Mouse (Mus musculus): ENCODE results near the gene Tmem182. TPM values are rescaled to one million over a fixed set of nuclear protein-coding genes. Genes with fewer than 3 reads are reported as not detected.

Gene Tmem182
- 0.32 and 0.69 TPM in 2 replicates for polyA plus RNA-seq (2015; fragmentation: Nextera tagmentation; extraction: Ambion mirVana)

DNA sequence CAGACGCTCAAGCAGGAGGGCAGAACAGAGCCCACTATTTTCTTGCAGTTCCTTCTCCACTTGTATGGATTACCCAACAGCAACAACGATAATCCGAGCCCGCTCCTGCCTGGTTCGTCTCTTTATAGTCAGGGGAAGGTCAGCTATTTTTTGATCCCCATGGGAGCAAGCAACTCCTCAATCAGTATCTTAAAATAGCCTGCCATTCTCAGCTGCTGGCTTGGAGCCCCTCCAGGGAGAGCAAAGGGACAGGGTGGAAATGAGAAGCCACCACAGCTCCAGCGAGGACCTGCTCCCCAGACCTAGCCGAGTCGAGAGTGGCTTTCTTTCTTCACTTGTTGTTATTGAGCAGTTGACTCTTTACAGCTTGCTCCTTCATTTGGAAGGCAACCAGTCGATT lies at the start of gene Tmem182:
Gene Tmem182 (plus strand): TSS at position 251 of the 400 bp plus-strand sequence.
- Histone ChIP-seq H3K36me3 (no peaks in the 10 kb centered on the region), H3K27me3 (replicated peaks) (no peaks in the 10 kb centered on the region), H3K4me1 (no peaks in the 10 kb centered on the region), H3K4me2 (no peak within 1 kb of the TSS), H3K9me3 (replicated peaks) (no peaks in the 10 kb centered on the region), H3K27ac (replicated peaks) (no peak within 1 kb of the TSS), H3K9ac (replicated peaks) (no peak within 1 kb of the TSS), H3K4me3 (replicated peaks) (no peak within 1 kb of the TSS)
- no peak for ATAC-seq (ENCODE audit: low FRiP score)
- 82% methylated on average over 9 of the region's 9 CpGs for WGBS

DNA sequence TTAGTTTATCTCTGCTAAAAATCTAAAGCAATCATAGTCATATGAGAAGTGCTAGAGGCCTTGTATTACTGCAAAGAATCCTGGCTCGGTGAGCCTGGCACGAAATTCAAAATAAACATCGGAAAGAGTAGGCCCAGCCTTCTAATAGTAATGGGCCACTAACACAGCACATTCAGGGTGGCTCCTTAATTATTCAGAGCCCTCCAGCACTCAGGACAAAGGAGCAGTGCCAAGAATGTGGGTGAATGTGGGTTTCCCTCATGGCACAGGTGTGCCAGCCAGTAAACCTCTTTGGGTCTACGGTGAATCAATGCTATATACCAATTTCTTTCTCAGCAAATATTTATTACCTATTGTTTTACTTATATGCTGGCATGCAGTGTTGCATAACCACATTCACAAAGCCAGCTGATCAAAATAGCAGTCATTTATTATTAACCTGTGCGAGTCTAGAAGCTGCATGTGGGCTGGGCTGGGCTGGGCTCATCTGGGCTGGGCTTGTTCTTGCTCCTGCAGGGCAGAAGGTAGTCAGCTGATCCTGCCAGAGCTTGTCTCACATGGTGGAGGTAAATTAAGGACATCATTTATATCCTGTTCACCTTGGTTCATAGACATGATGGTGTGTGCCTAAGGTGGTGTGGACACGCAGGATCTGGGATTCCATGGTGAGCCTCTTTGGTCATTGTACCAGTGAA lies 45.5 kb upstream of the Tmem182 start:
- Histone ChIP-seq H3K36me3 (no peaks in the 10 kb centered on the region), H3K9ac (replicated peaks) (no peak overlapping the region), H3K4me3 (replicated peaks) (no peak overlapping the region), H3K27me3 (replicated peaks) (no peaks in the 10 kb centered on the region), H3K9me3 (replicated peaks) (no peaks in the 10 kb centered on the region), H3K4me2 (no peak overlapping the region), H3K4me1 (0 out of 2 replicates have a peak, but pooled peaks cover 11% of the 10 kb centered on the region), H3K27ac (replicated peaks) (no peak overlapping the region)
- 89% methylated on average over 6 of the region's 6 CpGs for WGBS
- ATAC-seq (ENCODE audit: low FRiP score), result no peak

DNA sequence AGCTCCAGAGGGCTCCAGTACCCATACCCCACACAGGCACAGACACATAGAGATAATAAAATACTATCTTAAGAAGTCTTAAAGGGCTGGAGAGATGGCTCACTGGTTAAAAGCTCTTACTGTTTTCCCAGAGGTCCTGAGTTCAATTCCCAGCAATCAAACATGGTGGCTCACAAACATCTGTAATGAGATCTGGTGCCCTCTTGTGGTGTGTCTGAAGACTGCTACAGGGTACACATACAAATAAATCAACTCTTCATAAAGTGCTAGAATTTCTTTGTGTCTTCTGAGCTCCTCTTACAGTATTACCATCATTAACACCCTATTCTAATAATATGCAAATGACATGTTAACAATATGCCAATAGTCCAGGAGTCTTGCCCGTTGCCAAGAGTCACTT lies 41.4 kb upstream of the Tmem182 start:
- no peaks in the 10 kb centered on the region for H3K36me3 ChIP-seq
- ATAC-seq (ENCODE audit: low FRiP score), result no peak
- H3K4me2 ChIP-seq, result no peak overlapping the region
- H3K4me1 ChIP-seq, result 0 out of 2 replicates have a peak, but pooled peaks cover 6% of the 10 kb centered on the region
- no peak overlapping the region for H3K4me3 ChIP-seq (replicated peaks)
- no peaks in the 10 kb centered on the region for H3K27me3 ChIP-seq (replicated peaks)
- WGBS, result 62% methylated on average over 1 of the region's 1 CpGs
- no peak overlapping the region for H3K27ac ChIP-seq (replicated peaks)
- H3K9me3 ChIP-seq (replicated peaks), result no peaks in the 10 kb centered on the region
- H3K9ac ChIP-seq (replicated peaks), result no peak overlapping the region

GRCm38 (mm10) chr1:40764701-40765275 lies 40.6 kb upstream of the Tmem182 start:
- H3K36me3 ChIP-seq, result no peaks in the 10 kb centered on the region
- no peak for ATAC-seq (ENCODE audit: low FRiP score)
- 36% methylated on average over 15 of the region's 15 CpGs for WGBS
- H3K27ac ChIP-seq (replicated peaks), result no peak overlapping the region
- H3K4me2 ChIP-seq, result no peak overlapping the region
- 0 out of 2 replicates have a peak, but pooled peaks cover 6% of the 10 kb centered on the region for H3K4me1 ChIP-seq
- H3K9ac ChIP-seq (replicated peaks), result no peak overlapping the region
- no peak overlapping the region for H3K4me3 ChIP-seq (replicated peaks)
- H3K27me3 ChIP-seq (replicated peaks), result no peaks in the 10 kb centered on the region
- H3K9me3 ChIP-seq (replicated peaks), result no peaks in the 10 kb centered on the region

DNA sequence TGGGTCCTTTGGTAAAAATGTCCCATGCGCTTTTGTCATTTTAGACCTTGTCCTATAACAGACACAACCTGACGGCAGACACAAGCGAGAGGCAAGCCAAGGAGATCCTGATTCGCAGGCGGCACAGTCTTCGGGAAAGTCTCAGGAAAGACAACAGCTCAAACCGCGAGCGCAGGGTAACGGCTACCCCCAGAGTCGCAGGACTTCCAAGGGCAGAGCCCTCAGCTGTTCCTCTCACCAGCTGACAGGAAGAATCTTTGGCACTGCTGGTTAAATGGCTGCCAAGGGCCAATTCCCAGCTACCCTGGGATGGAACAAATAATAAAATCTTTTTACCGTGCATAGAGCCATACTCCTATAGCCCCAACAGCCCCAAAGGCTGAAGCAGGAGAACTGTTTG lies 39.9 kb upstream of the Tmem182 start:
- no peak for ATAC-seq (ENCODE audit: low FRiP score)
- WGBS, result 71% methylated on average over 12 of the region's 12 CpGs
- H3K9me3 ChIP-seq (replicated peaks), result no peaks in the 10 kb centered on the region
- no peak overlapping the region for H3K9ac ChIP-seq (replicated peaks)
- H3K27me3 ChIP-seq (replicated peaks), result no peaks in the 10 kb centered on the region
- no peak overlapping the region for H3K4me2 ChIP-seq
- 0 out of 2 replicates have a peak, but pooled peaks cover 6% of the 10 kb centered on the region for H3K4me1 ChIP-seq
- H3K27ac ChIP-seq (replicated peaks), result no peak overlapping the region
- no peak overlapping the region for H3K4me3 ChIP-seq (replicated peaks)
- H3K36me3 ChIP-seq, result no peaks in the 10 kb centered on the region

DNA sequence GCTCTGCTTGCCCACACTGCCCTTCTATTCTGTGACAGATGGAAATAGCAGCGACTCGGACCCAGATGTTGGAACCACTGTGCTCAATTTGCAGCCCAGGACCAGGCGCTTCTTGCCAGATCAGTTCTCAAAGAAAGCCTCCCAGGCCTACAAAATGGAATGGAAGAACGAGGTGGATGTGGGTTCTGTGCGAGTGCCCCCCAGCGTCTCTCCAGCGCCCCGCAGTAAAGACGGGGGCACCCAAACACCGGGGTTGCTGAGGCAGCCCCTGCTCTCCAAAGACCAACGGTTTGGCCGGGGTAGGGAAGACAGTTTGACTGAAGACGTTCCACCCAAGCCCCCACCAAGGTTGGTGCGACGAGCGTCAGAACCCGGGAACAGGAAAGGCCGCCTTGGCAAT lies 37.8 kb upstream of the Tmem182 start:
- H3K27me3 ChIP-seq (replicated peaks), result no peaks in the 10 kb centered on the region
- 0 out of 2 replicates have a peak, but pooled peaks cover 6% of the 10 kb centered on the region for H3K4me1 ChIP-seq
- no peaks in the 10 kb centered on the region for H3K9me3 ChIP-seq (replicated peaks)
- H3K9ac ChIP-seq (replicated peaks), result no peak overlapping the region
- 88% methylated on average over 18 of the region's 18 CpGs for WGBS
- H3K4me3 ChIP-seq (replicated peaks), result no peak overlapping the region
- no peak overlapping the region for H3K27ac ChIP-seq (replicated peaks)
- no peaks in the 10 kb centered on the region for H3K36me3 ChIP-seq
- H3K4me2 ChIP-seq, result no peak overlapping the region
- no peak for ATAC-seq (ENCODE audit: low FRiP score)

DNA sequence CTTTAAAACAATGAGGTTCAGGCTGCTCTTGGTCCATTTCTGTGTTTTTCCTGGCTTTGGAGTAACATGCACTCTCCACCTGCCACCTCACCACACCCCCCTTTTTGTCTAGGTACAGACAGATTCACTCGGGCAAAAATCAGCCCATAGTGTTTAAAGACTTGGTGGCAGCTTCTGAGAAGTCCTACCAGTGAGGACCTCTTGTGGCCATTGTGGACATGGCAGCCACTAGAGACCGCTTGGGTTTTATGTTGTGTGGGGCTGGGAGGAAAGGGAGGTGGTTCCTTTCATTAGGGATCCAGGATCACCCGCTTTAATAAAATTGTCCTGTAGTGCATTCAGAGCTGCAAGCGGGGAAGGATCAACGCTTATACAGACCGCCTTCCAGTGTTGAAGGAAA lies 36.8 kb upstream of the Tmem182 start:
- no peak for ATAC-seq (ENCODE audit: low FRiP score)
- H3K36me3 ChIP-seq, result peaks cover 7% of the 10 kb centered on the region
- no peak overlapping the region for H3K4me2 ChIP-seq
- 28% methylated on average over 6 of the region's 6 CpGs for WGBS
- H3K4me3 ChIP-seq (replicated peaks), result no peak overlapping the region
- no peaks in the 10 kb centered on the region for H3K9me3 ChIP-seq (replicated peaks)
- no peak overlapping the region for H3K27ac ChIP-seq (replicated peaks)
- no peak overlapping the region for H3K9ac ChIP-seq (replicated peaks)
- 0 out of 2 replicates have a peak, but pooled peaks cover 6% of the 10 kb centered on the region for H3K4me1 ChIP-seq
- no peaks in the 10 kb centered on the region for H3K27me3 ChIP-seq (replicated peaks)

- no peak overlapping the region for H3K27ac ChIP-seq (replicated peaks)
- no peak for ATAC-seq (ENCODE audit: low FRiP score)
Observed at GRCm38 (mm10) chr1:40769331-40769894, 36.0 kb upstream of the Tmem182 start.

GRCm38 (mm10) chr1:40771196-40771970 lies 34.0 kb upstream of the Tmem182 start:
- Histone ChIP-seq H3K27me3 (replicated peaks) (no peaks in the 10 kb centered on the region), H3K4me3 (replicated peaks) (no peak overlapping the region), H3K27ac (replicated peaks) (no peak overlapping the region), H3K9ac (replicated peaks) (no peak overlapping the region), H3K4me1 (no peaks in the 10 kb centered on the region), H3K9me3 (replicated peaks) (no peaks in the 10 kb centered on the region), H3K36me3 (peaks cover 22% of the 10 kb centered on the region), H3K4me2 (no peak overlapping the region)
- WGBS, result 95% methylated on average over 7 of the region's 7 CpGs
- ATAC-seq (ENCODE audit: low FRiP score), result no peak

More at GRCm38 (mm10) chr1:40769331-40769894, 36.0 kb upstream of the Tmem182 start:
- Histone ChIP-seq H3K4me2 (no peak overlapping the region), H3K9me3 (replicated peaks) (no peaks in the 10 kb centered on the region), H3K4me1 (0 out of 2 replicates have a peak, but pooled peaks cover 4% of the 10 kb centered on the region), H3K36me3 (peaks cover 15% of the 10 kb centered on the region), H3K4me3 (replicated peaks) (no peak overlapping the region), H3K27me3 (replicated peaks) (no peaks in the 10 kb centered on the region), H3K9ac (replicated peaks) (no peak overlapping the region)
- WGBS, result 58% methylated on average over 4 of the region's 4 CpGs

DNA sequence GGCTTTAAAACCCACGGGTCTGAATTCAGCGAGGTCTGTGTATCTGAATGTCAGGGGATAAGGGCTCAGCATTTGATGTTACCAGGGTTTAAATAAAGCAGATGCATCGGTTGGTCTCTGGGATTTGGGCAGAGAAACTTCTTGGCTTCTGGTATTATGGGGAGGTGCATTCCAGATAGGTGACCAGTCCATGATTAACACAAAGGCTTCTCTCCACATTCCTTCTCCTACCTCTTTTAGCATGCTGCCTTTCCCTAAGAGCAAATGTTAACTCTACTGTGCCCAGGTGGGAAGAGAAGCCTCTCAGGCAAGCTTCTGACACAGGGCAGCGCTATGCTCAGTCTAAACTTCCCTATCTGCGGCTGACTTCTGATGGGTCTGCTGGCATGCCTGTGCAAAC lies 32.2 kb upstream of the Tmem182 start:
- Histone ChIP-seq H3K4me2 (no peak overlapping the region), H3K4me3 (replicated peaks) (no peak overlapping the region), H3K4me1 (no peaks in the 10 kb centered on the region), H3K9ac (replicated peaks) (no peak overlapping the region), H3K27ac (replicated peaks) (no peak overlapping the region), H3K27me3 (replicated peaks) (no peaks in the 10 kb centered on the region), H3K36me3 (peaks cover 22% of the 10 kb centered on the region), H3K9me3 (replicated peaks) (no peaks in the 10 kb centered on the region)
- WGBS, result 87% methylated on average over 5 of the region's 5 CpGs
- no peak for ATAC-seq (ENCODE audit: low FRiP score)

DNA sequence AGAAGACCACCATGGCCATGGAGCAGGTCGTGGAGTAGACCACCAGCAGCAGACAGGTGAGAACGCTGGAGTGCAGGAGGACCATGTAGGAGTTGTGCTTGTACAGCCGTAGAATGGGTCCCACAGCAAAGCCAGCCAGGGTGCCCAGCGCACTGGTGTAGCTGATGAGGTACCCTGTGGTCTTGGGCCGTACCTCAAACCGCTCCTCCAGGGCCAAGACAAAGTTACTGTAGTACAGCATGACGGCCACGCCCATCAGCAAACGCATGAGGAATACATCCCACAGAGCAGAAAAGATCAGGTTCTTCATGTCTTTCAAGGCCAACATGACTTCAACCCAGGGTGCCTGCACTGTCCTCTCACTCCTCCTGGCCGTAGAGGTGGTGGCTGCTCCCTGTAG lies 31.4 kb upstream of the Tmem182 start:
- no peak for ATAC-seq (ENCODE audit: low FRiP score)
- Histone ChIP-seq H3K9ac (replicated peaks) (no peak overlapping the region), H3K4me3 (replicated peaks) (no peak overlapping the region), H3K4me1 (no peaks in the 10 kb centered on the region), H3K9me3 (replicated peaks) (0 out of 2 replicates have a peak, but pooled peaks cover 5% of the 10 kb centered on the region), H3K36me3 (peaks cover 28% of the 10 kb centered on the region), H3K4me2 (no peak overlapping the region), H3K27ac (replicated peaks) (no peak overlapping the region), H3K27me3 (replicated peaks) (no peaks in the 10 kb centered on the region)
- WGBS, result 96% methylated on average over 10 of the region's 10 CpGs

All from neural tube, embryonic 15.5 days (tissue).